Mouse (Mus musculus): ENCODE results near the gene Ltbr.

DNA sequence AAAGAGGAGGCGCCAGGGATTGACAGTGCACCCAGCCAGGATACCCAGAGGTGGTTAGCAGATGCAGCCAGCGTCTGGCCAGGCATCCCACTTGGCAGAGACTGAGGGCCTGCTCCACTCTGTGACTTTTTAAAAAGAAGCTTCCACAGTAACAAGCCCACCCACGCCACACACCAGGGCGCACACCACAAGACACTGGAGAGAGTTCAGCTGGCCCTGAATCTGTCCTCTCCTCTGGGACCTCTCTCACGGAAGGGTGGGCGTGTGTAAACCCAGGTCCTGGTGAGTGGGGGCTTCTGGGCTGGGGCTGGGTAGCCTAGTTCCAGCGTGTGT is 512 bp upstream of the Ltbr start:
- no peak for TF ChIP-seq POLR2A (IDR thresholded peaks at IDR 0.05; ENCODE audit: low read depth, low read length)
- no peak for TF ChIP-seq CTCF (conservative IDR thresholded peaks at IDR 0.05; ENCODE audit: insufficient read depth, insufficient read length, low read depth, low read length)
